Mouse (Mus musculus): ENCODE data around the gene Grik4. TPM values are rescaled to one million over a fixed set of nuclear protein-coding genes. Genes with fewer than 3 reads are reported as not detected.
A peak's percentile ranks its signal among the peaks of the same experiment; 100 is the strongest.

Grik4 gene
- polyA plus RNA-seq, 1 experiment from 2014 or later: 2.5 TPM

- no peaks in the 10 kb centered on the region for H3K27me3 ChIP-seq (ENCODE audit: control insufficient read depth, insufficient read depth, low read length)
- H3K4me1 ChIP-seq (ENCODE audit: control insufficient read depth, insufficient read depth, low read length): no peaks in the 10 kb centered on the region
- no peak overlapping the region for H3K27ac ChIP-seq (ENCODE audit: low read depth, low read length)
- 82% methylated on average over 7 of the region's 7 CpGs for WGBS
- H3K4me2 ChIP-seq (ENCODE audit: low read depth): no peak overlapping the region
- 0 out of 2 replicates have a peak, but pooled peaks cover 2% of the 10 kb centered on the region for H3K9me3 ChIP-seq (ENCODE audit: control insufficient read depth, low read length)
- ATAC-seq (ENCODE audit: insufficient read depth, low FRiP score, low TSS enrichment) (no peak), DNase-seq (ENCODE audit: low spot score) (no peak)
- H3K36me3 ChIP-seq (ENCODE audit: control insufficient read depth, insufficient read depth, low read length): no peaks in the 10 kb centered on the region
- no peak overlapping the region for H3K9ac ChIP-seq (ENCODE audit: low read length)
- H3K4me3 ChIP-seq (ENCODE audit: low read depth, low read length): no peak overlapping the region
Observed at GRCm38 (mm10) chr9:42578511-42578910, 365.8 kb downstream of the Grik4 start.

- Histone ChIP-seq H3K27me3 (ENCODE audit: control insufficient read depth, insufficient read depth, low read length) (no peaks in the 10 kb centered on the region), H3K9me3 (ENCODE audit: control insufficient read depth, low read length) (0 out of 2 replicates have a peak, but pooled peaks cover 2% of the 10 kb centered on the region), H3K9ac (ENCODE audit: low read length) (no peak overlapping the region), H3K4me1 (ENCODE audit: control insufficient read depth, insufficient read depth, low read length) (no peaks in the 10 kb centered on the region), H3K4me3 (ENCODE audit: low read depth, low read length) (no peak overlapping the region), H3K36me3 (ENCODE audit: control insufficient read depth, insufficient read depth, low read length) (no peaks in the 10 kb centered on the region), H3K4me2 (ENCODE audit: low read depth) (no peak overlapping the region), H3K27ac (ENCODE audit: low read depth, low read length) (no peak overlapping the region)
- WGBS: 80% methylated on average over 7 of the region's 7 CpGs
- no peak for ATAC-seq (ENCODE audit: insufficient read depth, low FRiP score, low TSS enrichment)
- no peak for DNase-seq (ENCODE audit: low spot score)
Observed at GRCm38 (mm10) chr9:42578106-42578505, 366.2 kb downstream of the Grik4 start.

GRCm38 (mm10) chr9:42573616-42574350, 370.5 kb downstream of the Grik4 start:
- WGBS: 46% methylated on average over 14 of the region's 14 CpGs
- peak; percentile 31; the same call in 1 of the 2 replicates for ATAC-seq (ENCODE audit: insufficient read depth, low FRiP score, low TSS enrichment)
- Histone ChIP-seq H3K27me3 (ENCODE audit: control insufficient read depth, insufficient read depth, low read length) (no peaks in the 10 kb centered on the region), H3K27ac (ENCODE audit: low read depth, low read length) (no peak overlapping the region), H3K9me3 (ENCODE audit: control insufficient read depth, low read length) (no peaks in the 10 kb centered on the region), H3K36me3 (ENCODE audit: control insufficient read depth, insufficient read depth, low read length) (no peaks in the 10 kb centered on the region), H3K4me1 (ENCODE audit: control insufficient read depth, insufficient read depth, low read length) (no peaks in the 10 kb centered on the region), H3K9ac (ENCODE audit: low read length) (no peak overlapping the region), H3K4me3 (ENCODE audit: low read depth, low read length) (no peak overlapping the region), H3K4me2 (ENCODE audit: low read depth) (peak overlapping the region; percentile 21; the same call in 1 of the 2 replicates)
- DNase-seq (ENCODE audit: low spot score): no peak

- no peak overlapping the region for H3K9ac ChIP-seq (ENCODE audit: low read length)
- no peaks in the 10 kb centered on the region for H3K36me3 ChIP-seq (ENCODE audit: control insufficient read depth, insufficient read depth, low read length)
- WGBS: 9% methylated on average over 6 of the region's 6 CpGs
- H3K4me1 ChIP-seq (ENCODE audit: control insufficient read depth, insufficient read depth, low read length): no peaks in the 10 kb centered on the region
- ATAC-seq (ENCODE audit: insufficient read depth, low FRiP score, low TSS enrichment) (peak; percentile 58; the same call in 1 of the 2 replicates), DNase-seq (ENCODE audit: low spot score) (peak; percentile 78)
- no peaks in the 10 kb centered on the region for H3K27me3 ChIP-seq (ENCODE audit: control insufficient read depth, insufficient read depth, low read length)
- no peaks in the 10 kb centered on the region for H3K9me3 ChIP-seq (ENCODE audit: control insufficient read depth, low read length)
- H3K27ac ChIP-seq (ENCODE audit: low read depth, low read length): no peak overlapping the region
- H3K4me3 ChIP-seq (ENCODE audit: low read depth, low read length): no peak overlapping the region
- peak overlapping the region; percentile 21; the same call in 1 of the 2 replicates for H3K4me2 ChIP-seq (ENCODE audit: low read depth)
Observed at GRCm38 (mm10) chr9:42573180-42573579, 371.1 kb downstream of the Grik4 start.

GRCm38 (mm10) chr9:42565921-42566320, 378.4 kb downstream of the Grik4 start:
- no peak for ATAC-seq (ENCODE audit: insufficient read depth, low FRiP score, low TSS enrichment)
- no peaks in the 10 kb centered on the region for H3K36me3 ChIP-seq (ENCODE audit: control insufficient read depth, insufficient read depth, low read length)
- no peak overlapping the region for H3K9ac ChIP-seq (ENCODE audit: low read length)
- H3K27me3 ChIP-seq (ENCODE audit: control insufficient read depth, insufficient read depth, low read length): no peaks in the 10 kb centered on the region
- no peak overlapping the region for H3K4me3 ChIP-seq (ENCODE audit: low read depth, low read length)
- no peak overlapping the region for H3K4me2 ChIP-seq (ENCODE audit: low read depth)
- H3K4me1 ChIP-seq (ENCODE audit: control insufficient read depth, insufficient read depth, low read length): no peaks in the 10 kb centered on the region
- no peak overlapping the region for H3K27ac ChIP-seq (ENCODE audit: low read depth, low read length)
- 93% methylated on average over 4 of the region's 4 CpGs for WGBS
- DNase-seq (ENCODE audit: low spot score): no peak
- H3K9me3 ChIP-seq (ENCODE audit: control insufficient read depth, low read length): no peaks in the 10 kb centered on the region

- Histone ChIP-seq H3K9me3 (ENCODE audit: control insufficient read depth, low read length) (0 out of 2 replicates have a peak, but pooled peaks cover 3% of the 10 kb centered on the region), H3K4me1 (ENCODE audit: control insufficient read depth, insufficient read depth, low read length) (no peaks in the 10 kb centered on the region), H3K36me3 (ENCODE audit: control insufficient read depth, insufficient read depth, low read length) (no peaks in the 10 kb centered on the region), H3K27ac (ENCODE audit: low read depth, low read length) (no peak overlapping the region), H3K27me3 (ENCODE audit: control insufficient read depth, insufficient read depth, low read length) (no peaks in the 10 kb centered on the region), H3K4me2 (ENCODE audit: low read depth) (no peak overlapping the region), H3K4me3 (ENCODE audit: low read depth, low read length) (no peak overlapping the region), H3K9ac (ENCODE audit: low read length) (no peak overlapping the region)
- no peak for DNase-seq (ENCODE audit: low spot score)
- no peak for ATAC-seq (ENCODE audit: insufficient read depth, low FRiP score, low TSS enrichment)
- 90% methylated on average over 1 of the region's 1 CpGs for WGBS
Observed at GRCm38 (mm10) chr9:42555186-42555585, 389.1 kb downstream of the Grik4 start.

GRCm38 (mm10) chr9:42550116-42550515, 394.2 kb downstream of the Grik4 start:
- H3K27me3 ChIP-seq (ENCODE audit: control insufficient read depth, insufficient read depth, low read length): no peaks in the 10 kb centered on the region
- no peak overlapping the region for H3K4me3 ChIP-seq (ENCODE audit: low read depth, low read length)
- H3K36me3 ChIP-seq (ENCODE audit: control insufficient read depth, insufficient read depth, low read length): no peaks in the 10 kb centered on the region
- DNase-seq (ENCODE audit: low spot score) (peak; percentile 92), ATAC-seq (ENCODE audit: insufficient read depth, low FRiP score, low TSS enrichment) (0 out of 2 replicates have a peak, but pooled peaks have one; percentile 27)
- no peak overlapping the region for H3K9ac ChIP-seq (ENCODE audit: low read length)
- no peaks in the 10 kb centered on the region for H3K4me1 ChIP-seq (ENCODE audit: control insufficient read depth, insufficient read depth, low read length)
- H3K9me3 ChIP-seq (ENCODE audit: control insufficient read depth, low read length): no peaks in the 10 kb centered on the region
- H3K27ac ChIP-seq (ENCODE audit: low read depth, low read length): no peak overlapping the region
- 17% methylated on average over 13 of the region's 13 CpGs for WGBS
- no peak overlapping the region for H3K4me2 ChIP-seq (ENCODE audit: low read depth)

GRCm38 (mm10) chr9:42548981-42549380, 395.3 kb downstream of the Grik4 start:
- Histone ChIP-seq H3K27me3 (ENCODE audit: control insufficient read depth, insufficient read depth, low read length) (no peaks in the 10 kb centered on the region), H3K4me3 (ENCODE audit: low read depth, low read length) (no peak overlapping the region), H3K9me3 (ENCODE audit: control insufficient read depth, low read length) (no peaks in the 10 kb centered on the region), H3K36me3 (ENCODE audit: control insufficient read depth, insufficient read depth, low read length) (no peaks in the 10 kb centered on the region), H3K9ac (ENCODE audit: low read length) (no peak overlapping the region), H3K4me1 (ENCODE audit: control insufficient read depth, insufficient read depth, low read length) (no peaks in the 10 kb centered on the region), H3K27ac (ENCODE audit: low read depth, low read length) (no peak overlapping the region), H3K4me2 (ENCODE audit: low read depth) (no peak overlapping the region)
- ATAC-seq (ENCODE audit: insufficient read depth, low FRiP score, low TSS enrichment) (no peak), DNase-seq (ENCODE audit: low spot score) (no peak)
- 55% methylated on average over 7 of the region's 7 CpGs for WGBS

- H3K27ac ChIP-seq (ENCODE audit: low read depth, low read length): no peak overlapping the region
- 75% methylated on average over 10 of the region's 10 CpGs for WGBS
- H3K9me3 ChIP-seq (ENCODE audit: control insufficient read depth, low read length): no peaks in the 10 kb centered on the region
- H3K36me3 ChIP-seq (ENCODE audit: control insufficient read depth, insufficient read depth, low read length): no peaks in the 10 kb centered on the region
- ATAC-seq (ENCODE audit: insufficient read depth, low FRiP score, low TSS enrichment) (no peak), DNase-seq (ENCODE audit: low spot score) (no peak)
- H3K27me3 ChIP-seq (ENCODE audit: control insufficient read depth, insufficient read depth, low read length): no peaks in the 10 kb centered on the region
- H3K4me1 ChIP-seq (ENCODE audit: control insufficient read depth, insufficient read depth, low read length): no peaks in the 10 kb centered on the region
- no peak overlapping the region for H3K9ac ChIP-seq (ENCODE audit: low read length)
- no peak overlapping the region for H3K4me2 ChIP-seq (ENCODE audit: low read depth)
- H3K4me3 ChIP-seq (ENCODE audit: low read depth, low read length): no peak overlapping the region
Observed at GRCm38 (mm10) chr9:42544521-42544920, 399.8 kb downstream of the Grik4 start.
